Mouse (Mus musculus) G1E (cell line): Measurements from ENCODE around the gene Myo10.

Experiments
- CTCF ChIP-seq: IDR thresholded peaks from 2 replicates; pipeline ENCODE4 v1.5.1; 2012; ENCODE audit warnings: low read depth, low read length, inconsistent platforms, mixed read lengths
- GATA2 ChIP-seq: IDR thresholded peaks from 2 replicates; pipeline ENCODE4 v1.6.1; 2012; ENCODE audit warnings: low read depth, low read length, inconsistent platforms, borderline replicate concordance

DNA sequence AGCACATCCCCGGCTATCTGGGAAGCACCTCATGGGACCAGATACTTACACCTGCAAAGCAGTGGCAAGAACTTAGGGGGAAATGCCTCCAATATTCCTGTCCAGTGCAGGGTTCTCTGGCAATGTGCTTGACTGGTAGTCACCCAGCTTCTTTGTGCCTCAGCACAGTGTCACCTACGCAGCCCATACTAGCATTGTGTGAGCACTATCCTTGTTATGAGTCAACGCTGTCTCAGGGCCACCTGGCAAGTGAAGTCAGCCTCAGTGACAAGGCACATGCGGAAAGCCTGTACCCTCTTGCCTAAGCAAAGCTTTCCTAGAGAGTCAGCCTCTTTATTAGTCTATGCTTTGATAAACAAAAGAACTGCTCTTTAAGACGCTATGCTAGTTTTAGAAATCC is 24.0 kb upstream of the Myo10 start:
- no peak for TF ChIP-seq CTCF
- no peak for TF ChIP-seq GATA2
